Mouse (Mus musculus) ovary, postnatal 14 days (tissue): ENCODE measurements around the gene Tcf3.
A peak's percentile ranks its signal among the peaks of the same experiment; 100 is the strongest.

Experiments used
- DNase-seq: peaks from one replicate; pipeline ENCODE4 v3.0.0; 2022; ENCODE audit warnings: low spot score

Tcf3 gene

DNA sequence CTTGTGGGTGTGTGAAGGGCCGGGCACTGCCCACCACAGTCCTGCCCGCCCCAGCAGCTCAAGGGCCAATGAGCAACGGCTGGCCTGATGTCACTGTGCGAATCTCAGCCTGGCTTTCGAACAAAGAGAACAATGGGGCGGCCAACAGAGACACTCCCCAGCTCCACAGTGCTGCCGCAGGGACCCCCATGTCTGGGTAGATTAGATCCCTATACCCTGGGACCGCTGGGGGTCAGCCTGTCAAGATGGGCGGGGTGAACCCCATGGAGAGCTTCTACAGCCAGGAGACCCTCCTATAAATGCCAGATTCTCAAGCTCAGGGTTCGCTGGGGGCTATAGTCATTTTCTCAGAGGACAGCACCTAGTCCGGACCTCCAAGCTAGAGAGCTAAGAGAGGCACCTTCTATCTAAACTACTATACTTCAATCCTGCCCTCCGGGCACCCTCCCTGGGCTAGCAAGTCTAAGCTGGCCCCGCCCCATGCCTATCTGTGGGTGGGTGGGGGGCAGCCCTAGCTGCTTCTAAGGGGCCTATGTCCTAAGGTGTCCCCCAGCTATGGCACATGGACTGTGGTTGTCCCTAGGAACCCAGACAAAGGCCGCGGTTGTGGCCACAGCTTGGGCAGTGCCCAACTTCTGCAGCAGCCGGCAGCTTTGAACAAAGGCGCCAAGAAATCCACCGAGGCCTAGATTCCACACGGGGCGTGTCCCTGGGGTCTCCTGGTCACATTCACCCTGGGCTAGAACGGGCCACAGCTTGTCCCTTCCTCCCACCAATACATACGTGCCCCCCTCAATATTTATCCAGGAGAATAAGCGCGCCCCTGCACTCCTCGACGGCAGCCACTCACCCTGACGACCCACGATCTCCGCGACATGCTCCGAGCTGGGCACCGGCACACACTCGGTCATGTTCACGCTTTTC is 47.4 kb downstream of the Tcf3 start:
- no peak for DNase-seq

DNA sequence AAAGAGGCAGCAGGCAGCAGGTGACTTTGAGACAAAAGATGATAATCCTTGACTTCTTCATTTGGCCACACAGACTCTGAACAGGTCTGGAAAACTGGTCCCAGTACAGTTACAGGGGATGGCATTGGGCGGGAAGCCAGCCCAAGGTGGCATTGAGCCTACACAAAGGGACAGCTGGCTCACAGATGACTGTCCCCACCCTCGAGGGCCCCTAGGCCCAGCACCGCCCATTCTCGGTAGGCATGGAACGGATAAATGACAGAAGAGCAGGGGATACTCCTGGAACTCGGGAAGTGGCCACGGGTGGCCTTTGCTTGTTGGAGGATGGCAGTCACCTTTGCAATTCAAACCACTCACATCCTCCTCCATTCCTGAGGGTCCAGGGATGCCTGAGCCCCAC is 48.1 kb downstream of the Tcf3 start:
- DNase-seq: no peak

DNA sequence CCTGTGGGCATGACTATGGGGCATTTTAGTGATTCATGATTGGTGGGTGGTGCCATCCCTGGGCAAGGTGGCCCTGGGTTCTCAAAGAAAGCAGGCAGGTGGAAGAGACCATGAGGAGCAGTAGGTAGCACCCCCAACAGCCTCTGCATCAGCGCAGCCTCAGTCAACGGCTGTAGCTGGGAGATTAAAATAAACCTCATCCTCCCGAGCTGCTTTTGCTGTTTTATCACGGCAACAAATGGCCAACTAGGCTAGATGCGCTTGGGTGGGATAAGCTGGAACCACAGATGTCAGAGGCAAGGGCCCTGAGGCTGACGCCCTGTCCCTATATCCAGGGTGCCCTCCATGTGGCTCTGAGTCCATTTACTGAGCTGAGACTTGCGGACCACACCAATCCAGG is 48.7 kb downstream of the Tcf3 start:
- no peak for DNase-seq

DNA sequence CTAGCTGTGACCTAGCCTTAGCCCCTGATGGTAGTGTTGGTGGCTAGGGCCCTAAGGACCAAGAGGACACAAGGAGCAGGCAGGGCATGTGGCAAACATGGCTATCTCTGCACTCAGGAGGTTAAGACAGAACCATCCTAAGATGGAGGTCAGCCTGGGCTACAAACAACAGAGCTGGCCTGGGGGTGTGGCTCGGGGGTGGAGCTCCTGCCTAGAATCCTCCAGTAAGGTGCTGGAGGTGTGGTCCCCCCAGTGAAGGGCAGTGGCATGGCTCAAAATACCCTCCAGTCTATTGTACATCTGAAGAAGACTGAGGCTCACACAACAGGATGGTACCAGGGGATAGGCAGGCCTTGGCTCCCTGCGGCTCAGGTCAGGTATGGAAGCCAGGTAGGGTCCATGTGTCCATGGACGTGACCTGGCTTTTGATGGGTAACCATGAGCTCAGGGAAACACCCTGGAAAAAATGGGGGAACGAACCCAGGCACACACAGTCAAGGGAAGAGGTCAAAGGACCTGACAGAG is 49.3 kb downstream of the Tcf3 start:
- DNase-seq: no peak

DNA sequence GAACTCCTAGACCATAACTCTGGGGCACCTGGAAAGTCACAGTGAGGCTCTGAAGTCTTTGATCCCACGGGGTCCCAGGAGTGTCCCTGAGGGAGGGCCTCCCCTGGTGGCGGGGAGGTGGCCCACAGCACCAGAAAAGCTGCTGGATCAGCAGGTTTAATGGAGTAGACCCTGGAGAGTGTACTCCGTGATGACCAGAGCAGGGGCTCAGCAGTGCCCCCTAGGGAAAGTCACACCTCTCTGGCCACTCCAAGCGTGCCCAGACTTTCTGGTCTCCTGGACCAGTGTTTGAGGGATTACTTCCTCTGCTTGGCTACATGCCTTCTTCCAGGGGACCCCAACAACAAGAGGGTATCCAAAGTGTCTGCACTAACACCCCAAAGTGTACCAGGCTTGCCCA is 50.0 kb downstream of the Tcf3 start:
- DNase-seq: no peak

DNA sequence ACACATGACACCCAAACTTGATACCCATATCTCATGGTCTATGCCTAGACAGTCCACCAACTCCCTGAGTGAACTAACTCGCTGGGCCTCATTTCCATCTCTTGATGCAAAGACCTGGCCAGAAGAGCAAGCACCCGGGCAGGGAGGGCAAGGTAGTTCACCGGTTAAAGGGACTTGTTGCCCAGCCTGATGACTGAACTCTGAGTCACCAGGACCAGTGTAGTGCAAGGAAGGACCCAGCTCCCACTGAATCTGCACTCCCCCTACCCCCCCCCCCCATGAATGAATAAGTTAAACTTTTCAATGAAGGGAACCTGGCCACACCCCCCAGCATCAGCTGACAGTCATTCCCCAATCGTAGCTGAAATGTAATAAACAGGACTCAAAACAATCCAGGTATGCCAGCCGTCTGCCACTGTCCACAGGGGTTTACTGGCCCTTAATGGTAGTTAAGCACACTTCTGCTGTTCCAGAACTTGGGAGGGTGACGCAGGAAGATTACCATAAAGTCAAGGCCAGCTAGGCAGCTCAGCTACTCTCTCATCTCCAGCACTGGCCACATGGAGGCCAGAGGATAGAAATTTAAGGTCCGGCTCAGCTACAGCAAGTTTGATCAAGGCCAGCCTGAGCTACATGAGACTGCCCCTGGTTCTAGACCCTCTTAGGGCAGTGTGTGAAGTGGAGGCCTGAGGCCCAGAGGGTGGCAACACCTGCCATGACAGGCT is 50.6 kb downstream of the Tcf3 start:
- no peak for DNase-seq

DNA sequence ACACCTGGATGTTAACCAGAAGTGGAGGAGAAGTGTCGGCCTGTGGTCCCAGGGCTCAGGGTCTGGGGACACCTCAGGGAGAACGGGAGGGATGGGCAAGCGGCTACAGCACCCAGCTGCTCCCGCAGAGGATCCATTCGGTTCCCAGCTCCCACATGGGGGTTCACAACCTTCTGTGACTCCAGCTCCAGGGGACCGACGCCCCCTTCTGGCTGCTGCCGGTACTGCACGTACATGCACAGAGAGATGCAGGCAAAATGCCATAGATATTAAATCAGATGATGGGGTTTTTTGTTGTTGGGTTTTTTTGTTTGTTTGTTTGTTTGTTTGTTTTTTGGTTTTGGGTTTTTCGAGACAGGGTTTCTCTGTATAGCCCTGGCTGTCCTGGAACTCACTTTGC is 55.7 kb downstream of the Tcf3 start:
- no peak for DNase-seq

DNA sequence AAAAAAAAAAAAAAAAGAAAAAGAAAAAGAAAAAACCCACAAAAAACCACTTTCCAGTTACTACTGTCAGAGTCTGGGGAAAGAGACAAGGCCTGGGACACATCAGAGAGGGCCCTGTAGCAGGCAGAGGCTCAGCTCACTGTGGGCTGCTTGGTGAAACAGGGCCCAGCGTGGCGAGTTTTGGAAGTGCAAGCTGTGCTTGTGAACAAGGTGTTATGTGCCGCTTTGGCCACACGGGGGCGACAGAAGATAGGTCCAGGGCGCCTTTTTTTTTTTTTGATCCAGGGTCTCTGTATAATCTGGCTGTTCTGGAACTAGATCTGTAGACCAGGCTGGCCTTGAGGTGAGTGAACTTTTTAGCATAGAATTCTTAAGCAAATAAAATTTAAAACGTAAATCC is 57.3 kb downstream of the Tcf3 start:
- peak; percentile 95 for DNase-seq

DNA sequence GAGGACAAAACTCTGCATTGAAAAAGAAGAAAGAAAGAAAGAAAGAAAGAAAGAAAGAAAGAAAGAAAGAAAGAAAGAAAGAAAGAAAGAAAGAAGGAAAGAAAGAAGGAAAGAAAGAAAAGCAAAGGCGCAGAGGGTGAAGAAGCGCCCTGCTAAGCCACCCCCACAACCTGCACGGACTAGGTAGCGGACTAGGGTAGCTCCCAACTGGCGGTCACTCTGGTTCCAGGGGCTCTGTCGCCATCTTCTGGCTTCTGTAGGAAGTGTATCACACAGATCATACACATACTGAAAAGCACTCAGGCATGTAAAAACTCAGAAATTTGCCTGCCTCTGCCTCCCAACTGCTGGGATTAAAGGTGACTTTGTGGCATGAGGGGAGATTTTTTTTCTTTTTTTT is 59.4 kb downstream of the Tcf3 start:
- DNase-seq: peak; percentile 74

DNA sequence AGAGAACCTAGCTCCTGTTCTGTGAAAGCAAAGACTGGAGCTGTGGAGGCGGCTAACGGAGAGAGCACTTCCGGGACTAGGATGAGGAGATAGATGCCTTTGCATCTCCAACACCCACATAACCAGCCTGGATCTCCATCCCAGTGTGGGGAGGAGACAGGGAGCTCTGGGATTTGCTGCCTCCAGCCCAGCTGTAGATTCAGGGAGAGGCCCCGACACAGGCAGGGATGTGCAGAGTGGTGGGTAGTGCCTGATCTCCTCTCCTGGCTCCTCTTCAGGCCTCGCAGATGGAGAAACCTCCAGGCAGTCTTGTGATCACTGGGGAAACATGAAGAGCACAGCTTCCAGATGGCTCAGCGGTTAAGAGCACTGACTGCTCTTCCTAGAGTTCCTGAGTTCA is 60.7 kb downstream of the Tcf3 start:
- no peak for DNase-seq

DNA sequence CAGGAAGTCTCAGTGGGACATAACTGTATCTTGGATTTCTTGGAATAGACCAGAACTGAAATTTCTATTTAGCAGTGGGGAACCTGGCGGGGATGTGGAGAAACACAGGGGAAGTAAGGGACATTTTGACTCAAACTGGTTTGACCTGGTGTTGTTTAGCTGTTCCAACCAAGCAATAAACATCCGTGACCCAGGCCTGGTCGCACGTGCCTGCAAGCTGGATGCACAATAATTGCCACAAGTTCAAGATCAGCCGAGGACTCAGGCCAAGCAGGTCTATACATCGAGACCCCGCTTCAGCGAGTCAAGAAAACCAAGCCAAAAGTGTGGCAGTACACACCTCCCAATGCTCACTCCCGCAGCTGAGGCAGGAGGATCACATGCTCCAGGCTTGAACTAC is 61.5 kb downstream of the Tcf3 start:
- DNase-seq: no peak

DNA sequence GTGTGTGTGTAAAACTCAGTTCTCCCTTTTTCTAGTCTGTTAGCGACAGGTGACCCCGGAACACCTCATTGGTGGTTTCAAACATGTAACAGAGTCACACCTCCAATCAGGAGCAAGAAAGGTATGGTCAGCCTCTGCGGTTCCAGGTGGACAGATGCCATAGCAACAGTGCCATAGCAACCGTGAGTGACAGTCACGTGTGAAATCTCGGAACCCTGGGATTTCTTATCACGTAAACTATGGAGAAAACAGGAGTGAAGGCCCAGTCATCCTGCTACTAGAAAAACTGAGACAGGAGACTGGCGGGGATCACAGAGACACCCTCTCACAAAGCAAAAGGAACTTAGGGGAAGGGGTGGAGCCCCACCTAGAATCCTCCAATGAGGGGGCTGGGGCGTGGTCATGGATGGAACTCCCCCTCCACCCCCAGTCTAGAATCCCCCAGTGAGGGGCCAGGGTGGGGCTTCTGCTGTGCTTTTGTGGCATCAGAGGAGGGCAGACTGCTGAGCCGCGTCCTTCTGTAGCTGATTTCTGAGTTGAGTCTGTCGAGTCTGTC is 62.0 kb downstream of the Tcf3 start:
- DNase-seq: peak; percentile 42

DNA sequence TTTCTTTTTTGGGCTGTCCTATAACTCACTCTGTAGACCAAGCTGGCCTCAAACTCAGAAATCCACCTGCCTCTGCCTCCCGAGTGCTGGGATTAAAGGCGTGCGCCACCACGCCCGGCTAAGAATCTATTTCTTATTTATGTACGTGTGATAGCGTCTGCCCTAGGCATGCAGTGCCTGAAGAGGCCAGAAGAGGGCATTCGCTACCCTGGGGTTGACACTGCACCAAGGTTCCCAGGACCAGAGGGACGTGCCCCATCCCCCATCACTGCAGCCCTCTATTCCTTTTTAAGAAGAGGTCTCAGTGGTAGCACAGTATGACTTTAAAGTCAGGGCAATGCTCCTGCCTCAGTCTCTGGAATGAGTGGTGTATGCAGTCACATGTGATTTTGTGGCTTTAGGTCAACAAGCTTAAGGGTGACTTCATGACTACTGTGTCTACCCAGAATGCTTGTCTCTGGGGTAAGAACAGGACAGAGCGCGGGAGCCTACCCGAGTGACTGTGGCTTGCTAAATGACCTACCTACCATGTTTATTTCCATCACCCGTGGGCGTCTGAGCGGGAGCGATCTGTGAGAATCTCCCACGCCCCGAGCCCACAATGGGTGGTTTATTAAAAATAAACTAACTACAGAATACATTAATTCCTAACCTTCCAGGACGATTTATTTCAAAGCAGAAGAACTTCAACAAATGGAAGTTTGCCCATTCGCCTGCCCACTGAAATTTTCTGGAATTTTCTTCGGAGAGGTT is 63.3 kb downstream of the Tcf3 start:
- no peak for DNase-seq

DNA sequence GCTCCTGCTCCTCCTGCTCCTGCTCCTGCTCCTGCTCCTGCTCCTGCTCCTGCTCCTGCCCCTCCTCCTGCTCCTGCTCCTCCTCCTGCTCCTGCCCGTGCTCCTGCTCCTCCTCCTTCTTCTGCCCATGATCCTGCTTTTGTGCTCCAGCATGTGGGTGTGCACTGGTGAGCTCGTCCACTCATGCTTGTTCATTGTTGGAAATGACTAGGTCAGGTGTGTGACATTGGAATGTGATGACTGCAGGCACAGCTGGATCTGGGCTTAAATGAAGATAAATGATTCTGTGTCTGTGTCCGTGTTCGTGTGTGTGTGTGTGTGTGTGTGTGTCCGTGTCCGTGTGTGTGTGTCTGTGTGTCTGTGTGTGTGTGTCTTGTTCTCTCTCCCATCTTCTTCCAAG is 65.1 kb downstream of the Tcf3 start:
- DNase-seq: no peak

DNA sequence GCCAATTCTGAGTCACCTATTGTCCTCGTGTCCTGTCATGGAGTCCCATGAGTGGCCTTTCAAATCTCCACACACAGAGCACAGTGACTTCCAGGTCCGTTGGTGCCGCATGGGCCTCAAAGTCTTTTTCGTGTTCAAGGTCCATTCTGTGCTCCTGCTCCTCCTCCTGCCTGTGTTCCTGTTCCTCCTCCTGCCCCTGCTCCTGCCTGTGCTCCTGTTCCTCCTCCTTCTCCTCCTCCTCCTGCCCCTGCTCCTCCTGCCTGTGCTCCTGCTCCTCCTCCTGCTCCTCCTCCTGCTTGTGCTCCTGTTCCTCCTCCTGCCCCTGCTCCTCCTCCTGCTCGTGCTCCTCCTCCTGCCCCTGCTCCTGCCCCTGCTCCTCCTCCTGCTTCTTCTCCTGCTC is 65.5 kb downstream of the Tcf3 start:
- no peak for DNase-seq

DNA sequence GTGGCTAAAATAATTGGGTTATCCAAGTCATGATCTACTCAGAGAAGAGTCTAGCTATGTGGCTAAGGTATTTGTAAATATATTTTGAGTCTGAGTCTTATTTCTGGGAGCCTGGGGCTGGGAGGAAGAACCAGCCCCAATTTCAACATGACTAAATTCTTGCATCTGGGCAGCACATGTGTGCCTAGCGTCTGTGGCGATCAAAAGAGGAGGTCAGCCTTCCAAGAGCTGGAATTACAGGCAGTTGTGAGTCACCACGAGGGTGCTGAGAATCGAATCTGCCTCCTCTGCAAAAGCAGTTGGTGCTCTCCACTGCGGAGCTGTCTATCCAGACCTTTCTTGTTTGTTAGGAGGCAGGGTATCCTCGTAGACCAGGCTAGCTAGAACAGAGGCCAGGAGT is 67.7 kb downstream of the Tcf3 start:
- no peak for DNase-seq

DNA sequence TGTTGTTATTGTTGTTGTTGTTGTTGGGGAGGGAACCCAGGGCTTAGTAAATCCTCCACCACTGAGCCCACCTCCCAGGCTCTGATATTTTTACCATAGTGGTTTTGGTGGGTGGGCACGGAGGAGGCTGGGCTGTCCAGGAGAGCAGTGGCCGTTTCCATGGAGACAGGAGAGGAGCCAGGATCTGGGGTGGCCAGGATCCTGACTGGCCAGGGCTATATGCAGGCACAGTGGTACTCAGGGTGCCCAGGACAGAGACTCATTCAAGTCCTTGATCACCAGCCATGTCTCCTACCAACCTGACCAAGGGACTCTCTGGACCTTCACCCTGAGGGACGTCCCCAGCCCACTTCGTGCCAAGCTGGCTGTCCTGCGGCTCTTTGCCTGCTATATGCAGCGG is 69.7 kb downstream of the Tcf3 start:
- DNase-seq: no peak
